Mouse (Mus musculus) CH12F3 (cell line): ENCODE measurements around the gene Olfr938.

Source experiments
- in situ Hi-C: fragments of 300-500 bp; cut with MboI; formaldehyde crosslinking; loops from 2 replicates; pipeline ENCODE4 v1.14.3; 2020; ENCODE audit warnings: low sequenced_read_pairs

Olfr938 gene

DNA sequence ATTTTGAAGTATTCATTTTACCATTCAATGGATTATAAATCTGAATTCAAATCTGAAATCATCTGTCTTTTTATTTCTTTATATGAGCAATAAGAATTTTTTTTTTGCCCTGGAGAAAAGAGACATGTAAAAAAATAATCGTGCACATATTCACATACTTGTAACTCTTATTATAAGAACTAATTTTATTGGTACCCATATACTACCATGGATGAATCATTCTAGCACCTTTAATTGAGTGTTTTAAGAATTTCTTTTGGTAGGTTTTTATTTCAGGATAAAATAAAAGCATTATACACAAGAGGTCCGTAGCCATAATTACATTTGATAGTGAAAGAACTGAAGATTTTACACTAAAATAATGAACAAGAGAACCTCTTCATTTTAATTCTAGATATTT is at the start of gene Olfr938:
Gene Olfr938 (minus strand): TSS at position 101 of the 400 bp plus-strand sequence.
- in situ Hi-C loops: no loop called here

DNA sequence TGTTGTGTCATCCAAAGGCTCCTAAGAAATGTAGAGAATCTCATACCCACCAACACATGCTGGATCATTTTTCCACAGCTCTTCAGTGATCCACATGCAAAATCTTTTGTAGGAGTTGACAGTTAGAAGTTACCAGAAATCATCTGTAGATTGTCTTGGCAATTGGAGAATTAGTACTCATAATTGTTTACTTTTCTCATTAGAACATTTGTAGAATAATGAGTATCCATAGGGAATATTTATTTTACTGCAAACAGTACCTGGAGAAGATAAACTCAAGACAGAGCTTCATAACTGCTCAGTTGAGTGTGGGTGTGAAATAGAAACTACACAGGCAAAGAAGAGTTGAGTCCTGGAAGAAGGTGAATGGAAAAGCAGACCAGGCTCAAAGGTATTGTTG is 49.1 kb upstream of the Olfr938 start, which contains the start of gene Olfr27:
Gene Olfr27 (plus strand): TSS at position 301 of the 400 bp plus-strand sequence.
- in situ Hi-C loops: no loop called here

DNA sequence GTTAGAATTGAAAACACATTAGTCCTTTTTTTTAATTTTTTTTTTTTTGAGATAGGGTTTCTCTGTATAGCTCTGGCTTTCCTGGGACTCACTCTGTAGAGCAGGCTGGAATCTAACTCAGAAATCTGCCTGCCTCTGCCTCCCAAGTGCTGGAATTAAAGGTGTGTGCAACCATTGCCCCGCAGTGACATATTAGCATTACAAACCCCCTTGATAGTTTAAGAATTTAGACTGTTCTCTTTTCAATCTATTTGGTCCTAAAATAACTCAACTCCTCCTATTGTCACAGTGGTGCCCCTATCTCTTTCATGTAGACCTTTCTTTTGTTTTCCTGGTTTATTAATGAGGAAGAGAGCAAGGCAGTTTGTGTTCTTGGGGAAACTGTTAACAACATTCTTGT is 48.6 kb upstream of the Olfr938 start:
- in situ Hi-C loops: no loop called here

DNA sequence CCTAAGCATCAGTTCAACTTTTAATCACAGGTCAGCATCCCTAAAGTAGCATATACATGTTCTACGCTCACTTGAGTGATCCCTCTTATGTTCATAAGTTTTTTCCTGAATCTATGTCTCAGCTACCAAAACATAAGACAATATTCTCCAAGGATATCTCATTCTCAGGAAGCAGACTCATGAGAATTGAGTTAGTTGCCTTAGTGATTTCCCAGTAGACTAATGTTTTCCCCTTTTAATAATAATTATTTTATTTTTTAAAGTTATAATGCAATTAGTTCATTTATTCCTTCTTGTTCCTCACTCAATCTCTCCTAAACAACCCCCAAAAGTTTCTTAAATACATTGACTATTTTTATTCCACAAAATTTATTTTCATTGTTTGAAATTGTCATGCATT is 13.8 kb downstream of the Olfr938 start, which contains the start of gene Olfr937:
Gene Olfr937 (minus strand): TSS at position 101 of the 400 bp plus-strand sequence.
- in situ Hi-C loops: no loop called here
